ENCODE assay signal across 8 mouse cellular contexts in the genomic region with DNA sequence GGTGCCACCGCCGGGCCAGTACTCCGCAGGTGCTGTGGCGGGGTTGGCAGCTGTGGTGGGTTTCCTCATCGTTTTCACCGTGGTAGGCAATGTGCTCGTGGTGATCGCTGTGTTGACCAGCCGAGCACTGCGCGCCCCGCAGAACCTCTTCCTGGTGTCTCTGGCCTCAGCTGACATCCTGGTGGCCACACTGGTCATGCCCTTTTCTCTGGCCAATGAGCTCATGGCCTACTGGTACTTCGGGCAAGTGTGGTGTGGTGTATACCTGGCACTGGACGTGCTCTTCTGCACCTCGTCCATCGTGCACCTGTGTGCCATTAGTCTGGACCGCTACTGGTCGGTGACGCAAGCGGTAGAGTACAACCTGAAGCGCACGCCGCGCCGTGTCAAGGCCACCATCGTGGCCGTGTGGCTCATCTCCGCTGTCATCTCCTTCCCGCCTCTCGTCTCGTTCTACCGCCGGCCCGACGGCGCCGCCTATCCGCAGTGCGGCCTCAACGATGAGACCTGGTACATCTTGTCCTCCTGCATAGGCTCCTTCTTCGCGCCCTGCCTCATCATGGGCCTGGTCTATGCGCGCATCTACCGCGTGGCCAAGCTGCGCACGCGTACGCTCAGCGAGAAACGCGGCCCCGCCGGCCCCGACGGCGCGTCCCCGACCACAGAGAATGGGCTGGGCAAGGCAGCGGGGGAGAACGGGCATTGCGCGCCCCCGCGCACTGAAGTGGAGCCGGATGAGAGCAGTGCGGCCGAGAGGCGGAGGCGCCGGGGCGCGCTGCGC. TPM values are rescaled to one million over a fixed set of nuclear protein-coding genes. Genes with fewer than 3 reads are reported as not detected.
DNase-seq lines count a peak whose midpoint lies in the region; ATAC-seq and TF ChIP-seq lines count a peak whose summit lies in the region.

No protein-coding gene starts in this region.

- no peak overlapping the region for H3K9ac ChIP-seq in stomach, embryonic 15.5 days

- H3K4me1 ChIP-seq in cerebellum, adult 2 months (ENCODE audit: control insufficient read depth, insufficient read depth, low read length), result peaks cover 4% of the 10 kb centered on the region; the same call in 1 of the 2 replicates
- peaks cover 16% of the 10 kb centered on the region for H3K4me1 ChIP-seq in stomach, embryonic 15.5 days

- H3K4me3 ChIP-seq in cerebellum, adult 2 months (replicated peaks; ENCODE audit: insufficient read depth, low read depth, low read length), result peak overlapping the region; percentile 28
- H3K4me3 ChIP-seq in layer of hippocampus, adult 2 months, result peak overlapping the region; percentile 71
- H3K4me3 ChIP-seq in stomach, embryonic 15.5 days (replicated peaks), result peak overlapping the region; percentile 40

- whole genome bisulfite sequencing in cerebellum, adult 2 months, result 5% methylated on average over 75 of the region's 75 CpGs
- WGBS in stomach, embryonic 15.5 days, result 5% methylated on average over 75 of the region's 75 CpGs

- TF ChIP-seq CTCF in cerebellum, adult 2 months (IDR thresholded peaks at IDR 0.05; ENCODE audit: borderline replicate concordance, insufficient read depth, low read depth, low read length), result 0 out of 2 replicates have a peak, but pooled peaks have one; percentile 19
- TF ChIP-seq CTCF in layer of hippocampus, adult 2 months (conservative IDR thresholded peaks at IDR 0.05), result peak; percentile 37

- ATAC-seq in frontal cortex, adult (ENCODE audit: low TSS enrichment), result peak; percentile 20; the same call in 1 of the 2 replicates
- ATAC-seq in stomach, embryonic 15.5 days (ENCODE audit: insufficient read depth, low FRiP score, low read depth), result no peak

- no peaks in the 10 kb centered on the region for H3K27me3 ChIP-seq in cerebellum, adult 2 months (ENCODE audit: control insufficient read depth, insufficient read depth, low read length)
- peaks cover 75% of the 10 kb centered on the region for H3K27me3 ChIP-seq in stomach, embryonic 15.5 days (replicated peaks)

- peak; percentile 27 for DNase-seq in ovary, postnatal 36 days (ENCODE audit: low spot score)
- DNase-seq in ovary, adult 18-20 months (ENCODE audit: low spot score), result no peak
- peak; percentile 63 to 67 for DNase-seq in cerebellum, adult 2 months
- DNase-seq in layer of hippocampus, adult 2 months (ENCODE audit: low spot score in 2 of 2), result peak; percentile 49 to 74
- DNase-seq in mesoderm, embryonic 11.5 days (ENCODE audit: low read depth, low spot score), result peak; percentile 18
- DNase-seq in gastrocnemius, adult 8-10 months (ENCODE audit: low spot score in 2 of 2), result no peak

- no peak for TF ChIP-seq POLR2A in cerebellum, adult 2 months (IDR thresholded peaks at IDR 0.05; ENCODE audit: borderline replicate concordance, insufficient read depth, low read length)

- no peaks in the 10 kb centered on the region for H3K9me3 ChIP-seq in stomach, embryonic 15.5 days

- no peaks in the 10 kb centered on the region for H3K36me3 ChIP-seq in stomach, embryonic 15.5 days

- H3K27ac ChIP-seq in cerebellum, adult 2 months (ENCODE audit: insufficient read depth, low read length), result no peak overlapping the region
- H3K27ac ChIP-seq in layer of hippocampus, adult 2 months, result peak overlapping the region; percentile 90
- no peak overlapping the region for H3K27ac ChIP-seq in stomach, embryonic 15.5 days

- peak overlapping the region; percentile 86 for H3K4me2 ChIP-seq in stomach, embryonic 15.5 days

RNA-seq across cellular contexts. Expression of a gene that starts 2.1 kb away (rescaled TPM):
- polyA plus RNA-seq in cerebellum, adult 2 months (2012; rRNA removed), result 8.4 and 9.1 TPM in 2 replicates
- 10 to 100 TPM; 23.6 to 25.6 TPM for total RNA-seq in layer of hippocampus, adult 2 months (2021)
- 0.06 TPM in 1 of 2 replicates, not detected in the other for polyA plus RNA-seq in stomach, embryonic 15.5 days (2015; fragmentation: Nextera tagmentation; extraction: Ambion mirVana)
- under 1 TPM; 0.12 to 0.31 (median 0.17) TPM for total RNA-seq in gastrocnemius, adult 8-10 months (2022)

Comparison
In these comparisons a context has a peak if more than half of its experiments do, and no peak if none do; other contexts are left out.
1. DNase-seq: peak in ovary, postnatal 36 days (single experiment), cerebellum, adult 2 months (2 of 2), layer of hippocampus, adult 2 months (2 of 2) and mesoderm, embryonic 11.5 days (single experiment); none in ovary, adult 18-20 months (single experiment) and gastrocnemius, adult 8-10 months (0 of 2).
2. RNA of a gene that starts 2.1 kb away (total RNA-seq): 23.6 to 25.6 TPM in layer of hippocampus, adult 2 months; 0.12 to 0.31 TPM in gastrocnemius, adult 8-10 months; every median in the first group is over 10 times any median in the second.
3. Peak in every context shown above with its lines, with median percentiles within 50 percentile points of each other: H3K4me3 ChIP-seq.